31 mouse cellular contexts compared by ENCODE assay signal in the genomic region with DNA sequence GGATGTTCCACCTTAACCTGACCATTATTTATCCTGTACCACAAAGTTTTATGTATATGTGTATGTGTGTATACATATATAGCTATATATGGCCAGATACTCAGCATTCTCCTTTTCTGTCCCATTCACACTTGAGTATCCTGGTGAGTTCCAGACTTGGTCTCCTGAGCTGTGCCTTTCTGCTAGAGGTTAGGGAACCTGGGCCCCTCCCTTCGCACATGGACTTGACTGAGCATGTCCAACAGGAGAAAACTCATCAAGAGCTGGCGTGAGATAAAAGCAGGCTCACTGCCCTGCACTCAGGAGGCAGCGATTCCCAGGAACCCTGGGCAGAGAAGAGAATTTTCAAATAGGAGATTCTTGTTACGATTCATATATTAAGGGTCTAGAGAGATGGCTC. TPM values are rescaled to one million over a fixed set of nuclear protein-coding genes. Genes with fewer than 3 reads are reported as not detected.
DNase-seq lines count a peak whose midpoint lies in the region; ATAC-seq lines count a peak whose summit lies in the region.
"Had no signal": no experiment of that assay in that cellular context is flagged by ENCODE, and none has a peak within 500 bp of the region (broad histone marks: within the 10 kb centered on the region; RNA-seq: fewer than 3 reads in every experiment).

No protein-coding gene starts in this region.

- H3K4me1 ChIP-seq in liver, embryonic 11.5 days (replicated peaks; ENCODE audit: control insufficient read depth, insufficient read depth, low read length) = peaks cover 31% of the 10 kb centered on the region
- H3K4me1 ChIP-seq in liver, embryonic 16.5 days (ENCODE audit: control insufficient read depth, low read depth, low read length) = peaks cover 40% of the 10 kb centered on the region
- H3K4me1 ChIP-seq: embryonic facial prominence, embryonic 10.5 days; embryonic facial prominence, embryonic 15.5 days; limb, embryonic 10.5 days; neural tube, embryonic 12.5 days had no signal

- intact Hi-C loops in left cerebral cortex, postnatal 14 days (cut with DNase I) = no loop called here

- peak; percentile 65 for DNase-seq in c-Kit-negative CD71-positive TER-119-positive erythroid progenitor cells, embryonic 14.5 days (ENCODE audit: low read depth, low spot score)
- peak; percentile 72 for DNase-seq in c-Kit-positive CD71-positive TER-119-positive erythroid progenitor cells, embryonic 14.5 days (ENCODE audit: low spot score)
- DNase-seq in liver, embryonic 11.5 days (ENCODE audit: low spot score) = no peak
- no peak for DNase-seq in adrenal gland, adult 18-20 months (ENCODE audit: low spot score in 2 of 2)
- DNase-seq in T-cell, adult 2 months (ENCODE audit: low spot score) = no peak
- no peak for DNase-seq in left cerebral cortex, postnatal 14 days (ENCODE audit: low spot score in 2 of 2)
- DNase-seq: adrenal gland, postnatal 14 days; B cell, adult 2 months; cerebellum, adult 2 months; cerebellum, postnatal 25 days; gastrocnemius, postnatal 10 days; heart, postnatal 4 days; kidney, adult 8-10 months; kidney, postnatal 25 days; right cerebral cortex, adult 18-20 months; spleen, adult 18-20 months; thymus, postnatal 14 days had no signal

- no peak overlapping the region for H3K9ac ChIP-seq in liver, embryonic 11.5 days (ENCODE audit: low read depth, low read length)
- peak overlapping the region; percentile 55; the same call in 1 of the 2 replicates for H3K9ac ChIP-seq in liver, embryonic 16.5 days (ENCODE audit: low read depth, low read length)
- H3K9ac ChIP-seq: embryonic facial prominence, embryonic 15.5 days; heart, embryonic 15.5 days; hindbrain, embryonic 13.5 days; limb, embryonic 15.5 days; lung, embryonic 15.5 days; neural tube, embryonic 12.5 days had no signal

- no peaks in the 10 kb centered on the region for H3K27me3 ChIP-seq in liver, embryonic 11.5 days (replicated peaks; ENCODE audit: control insufficient read depth, insufficient read depth, low read length)
- H3K27me3 ChIP-seq in liver, embryonic 16.5 days (ENCODE audit: control insufficient read depth, insufficient read depth, low read depth, low read length) = no peaks in the 10 kb centered on the region
- H3K27me3 ChIP-seq: embryonic facial prominence, embryonic 15.5 days; heart, embryonic 15.5 days; hindbrain, embryonic 13.5 days; limb, embryonic 15.5 days; lung, embryonic 15.5 days; neural tube, embryonic 12.5 days had no signal

- WGBS in liver, embryonic 11.5 days = 72% methylated on average over 4 of the region's 4 CpGs
- WGBS in liver, embryonic 16.5 days (ENCODE audit: insufficient replicate concordance) = 45% methylated on average over 4 of the region's 4 CpGs

- peak overlapping the region; percentile 98; the same call in 1 of the 2 replicates for H3K27ac ChIP-seq in liver, embryonic 11.5 days (ENCODE audit: low read depth, low read length)
- peak overlapping the region; percentile 99 for H3K27ac ChIP-seq in liver, embryonic 16.5 days (ENCODE audit: low read length)
- H3K27ac ChIP-seq: embryonic facial prominence, embryonic 10.5 days; embryonic facial prominence, embryonic 15.5 days; forebrain, embryonic 10.5 days; heart, embryonic 15.5 days; hindbrain, embryonic 13.5 days; limb, embryonic 10.5 days; limb, embryonic 15.5 days; lung, embryonic 15.5 days; midbrain, embryonic 10.5 days; neural tube, embryonic 12.5 days had no signal

- no peaks in the 10 kb centered on the region for H3K9me3 ChIP-seq in liver, embryonic 11.5 days (ENCODE audit: control insufficient read depth, low read length)
- no peaks in the 10 kb centered on the region for H3K9me3 ChIP-seq in liver, embryonic 16.5 days (replicated peaks; ENCODE audit: control insufficient read depth, low read length)
- H3K9me3 ChIP-seq: embryonic facial prominence, embryonic 10.5 days; embryonic facial prominence, embryonic 15.5 days; forebrain, embryonic 10.5 days; heart, embryonic 15.5 days; hindbrain, embryonic 13.5 days; limb, embryonic 10.5 days; limb, embryonic 15.5 days; lung, embryonic 15.5 days; midbrain, embryonic 10.5 days; neural tube, embryonic 12.5 days had no signal

- no peak overlapping the region for H3K4me2 ChIP-seq in liver, embryonic 11.5 days
- H3K4me2 ChIP-seq in liver, embryonic 16.5 days (ENCODE audit: low read depth, low read length) = peak overlapping the region; percentile 57; the same call in 1 of the 2 replicates
- H3K4me2 ChIP-seq: embryonic facial prominence, embryonic 15.5 days; heart, embryonic 15.5 days; hindbrain, embryonic 13.5 days; limb, embryonic 15.5 days; lung, embryonic 15.5 days; neural tube, embryonic 12.5 days had no signal

- no peak for ATAC-seq in liver, embryonic 11.5 days (replicated peaks; ENCODE audit: low FRiP score)
- ATAC-seq in liver, embryonic 16.5 days (ENCODE audit: low read depth) = peak; percentile 37; the same call in 1 of the 2 replicates
- ATAC-seq: intestine, embryonic 16.5 days; midbrain, embryonic 16.5 days had no signal

- H3K36me3 ChIP-seq in liver, embryonic 11.5 days (ENCODE audit: control insufficient read depth, insufficient read depth, low read length) = peaks cover 1% of the 10 kb centered on the region; the same call in 1 of the 2 replicates
- H3K36me3 ChIP-seq in liver, embryonic 16.5 days (ENCODE audit: control insufficient read depth, insufficient read depth) = no peaks in the 10 kb centered on the region
- H3K36me3 ChIP-seq: embryonic facial prominence, embryonic 10.5 days; embryonic facial prominence, embryonic 15.5 days; limb, embryonic 10.5 days; limb, embryonic 15.5 days; lung, embryonic 15.5 days; neural tube, embryonic 12.5 days had no signal

- H3K4me3 ChIP-seq in liver, embryonic 11.5 days (ENCODE audit: low read depth, low read length) = no peak overlapping the region
- no peak overlapping the region for H3K4me3 ChIP-seq in liver, embryonic 16.5 days (ENCODE audit: low read depth, low read length)
- H3K4me3 ChIP-seq: embryonic facial prominence, embryonic 10.5 days; embryonic facial prominence, embryonic 15.5 days; forebrain, embryonic 10.5 days; heart, embryonic 15.5 days; hindbrain, embryonic 13.5 days; limb, embryonic 10.5 days; limb, embryonic 15.5 days; lung, embryonic 15.5 days; midbrain, embryonic 10.5 days; myocyte; neural tube, embryonic 12.5 days had no signal

RNA-seq across cellular contexts. Expression of a gene that starts 45.6 kb away (rescaled TPM):
- 30.4 and 33.8 TPM in 2 replicates for polyA plus RNA-seq in liver, embryonic 11.5 days (2014; fragmentation: Nextera tagmentation; extraction: Ambion mirVana)
- 14.0 and 16.4 TPM in 2 replicates for polyA plus RNA-seq in liver, embryonic 16.5 days (2015; fragmentation: Nextera tagmentation; extraction: Ambion mirVana)
- 10 to 100 TPM; 19.2 to 21.3 TPM for total RNA-seq in adrenal gland, adult 18-20 months (2021)
- total RNA-seq in left cerebral cortex, postnatal 14 days (2021) = 10 to 100 TPM; 28.2 to 36.4 TPM

Comparison
In these comparisons a context has a peak if more than half of its experiments do, and no peak if none do; other contexts are left out.
1. DNase-seq: peak in c-Kit-negative CD71-positive TER-119-positive erythroid progenitor cells, embryonic 14.5 days (single experiment) and c-Kit-positive CD71-positive TER-119-positive erythroid progenitor cells, embryonic 14.5 days (single experiment); none in liver, embryonic 11.5 days (single experiment), adrenal gland, adult 18-20 months (0 of 2), T-cell, adult 2 months (single experiment) and left cerebral cortex, postnatal 14 days (0 of 2).